Mouse (Mus musculus) CH12.LX (cell line): ENCODE measurements at regions not wholly inside any gene's neighbourhood (a gene's known extent, or its start where the extent isn't known, plus 50 kb on each side); places are given as distances from the start of the nearest gene placed in this dataset.

Source experiments
- DNase-seq: peaks from one replicate; pipeline ENCODE4 v3.0.0-alpha.2; 2013; ENCODE audit errors: extremely low read depth
- H3K27ac ChIP-seq: 2 replicates; pipeline ENCODE4 v1.5.1; 2012; ENCODE audit warnings: low read depth, mild to moderate bottlenecking, control low read depth, moderate library complexity; ENCODE audit not compliant: insufficient read depth
- H3K27me3 ChIP-seq: replicated peaks from 2 replicates; pipeline ENCODE3; 2012; ENCODE audit warnings: inconsistent platforms
- H3K36me3 ChIP-seq, 2 experiments: replicated peaks in 1 of 2; 2 replicates each; pipeline versions ENCODE3 to v1.6.1; 2012; ENCODE audit warnings: inconsistent platforms in 1 of 2, low read length in 1 of 2, mild to moderate bottlenecking in 1 of 2, mixed read lengths in 1 of 2, moderate library complexity in 1 of 2; ENCODE audit not compliant: control insufficient read depth in 1 of 2, insufficient read depth in 1 of 2
- H3K4me1 ChIP-seq, 2 experiments: 2 replicates each; pipeline ENCODE4 v1.6.1; 2012; ENCODE audit warnings: inconsistent platforms in 1 of 2, moderate library complexity in 1 of 2; ENCODE audit not compliant: insufficient read depth in 2 of 2, control insufficient read depth in 1 of 2
- H3K4me2 ChIP-seq: 2 replicates; pipeline ENCODE4 v1.6.1; 2012; ENCODE audit warnings: low read depth, mild to moderate bottlenecking, control low read depth; ENCODE audit not compliant: poor library complexity, insufficient read depth, severe bottlenecking
- H3K4me3 ChIP-seq, 3 experiments: fragments of 150-350 bp in 1 of 3; sonication (generic) in 1 of 3; replicated peaks in 1 of 3; 2 replicates each; pipeline versions ENCODE3 to v1.5.1; 2011 to 2012; ENCODE audit warnings: low read depth in 2 of 3, low read length in 2 of 3, mild to moderate bottlenecking in 2 of 3, moderate library complexity in 2 of 3, control low read depth in 1 of 3, improper control_type of control experiment in 1 of 3, inconsistent platforms in 1 of 3, mixed read lengths in 1 of 3; ENCODE audit not compliant: poor library complexity in 1 of 3
- H3K79me2 ChIP-seq: replicated peaks from 2 replicates; pipeline ENCODE4 v1.6.1; 2012; ENCODE audit warnings: mild to moderate bottlenecking, moderate library complexity; ENCODE audit not compliant: control insufficient read depth, poor library complexity, insufficient read depth, severe bottlenecking; ENCODE audit errors: extremely low read depth
- H3K9ac ChIP-seq: 2 replicates; pipeline ENCODE4 v1.6.1; 2012; ENCODE audit warnings: low read depth, mild to moderate bottlenecking, control low read depth, moderate library complexity; ENCODE audit not compliant: insufficient read depth
- H3K9me3 ChIP-seq: replicated peaks from 2 replicates; pipeline ENCODE3; 2012; ENCODE audit warnings: low read length, inconsistent platforms, mixed read lengths
- BHLHE40 ChIP-seq: IDR thresholded peaks from 2 replicates; pipeline ENCODE4 v1.6.1; 2011; ENCODE audit warnings: mild to moderate bottlenecking, low read depth, low read length, improper control_type of control experiment
- CTCF ChIP-seq, 2 experiments: IDR thresholded peaks in 1 of 2; conservative IDR thresholded peaks in 1 of 2; 2 replicates each; pipeline ENCODE4 v1.5.1; 2011 to 2012; ENCODE audit warnings: low read depth in 2 of 2, low read length in 2 of 2, improper control_type of control experiment in 1 of 2, inconsistent platforms in 1 of 2, mild to moderate bottlenecking in 1 of 2, moderate library complexity in 1 of 2
- HCFC1 ChIP-seq: IDR thresholded peaks from 2 replicates; pipeline ENCODE4 v1.6.1; 2012; ENCODE audit warnings: low read depth, mild to moderate bottlenecking, inconsistent platforms, low read length, improper control_type of control experiment
- JUN ChIP-seq: IDR thresholded peaks from 2 replicates; pipeline ENCODE4 v1.6.1; 2011; ENCODE audit warnings: low read depth, mild to moderate bottlenecking, low read length, improper control_type of control experiment, moderate library complexity; ENCODE audit not compliant: insufficient read depth
- MAX ChIP-seq: IDR thresholded peaks from 2 replicates; pipeline ENCODE4 v1.6.1; 2011; ENCODE audit warnings: low read length, improper control_type of control experiment
- MAZ ChIP-seq: IDR thresholded peaks from 2 replicates; pipeline ENCODE4 v1.6.1; 2012; ENCODE audit warnings: low read depth, mild to moderate bottlenecking, inconsistent platforms, low read length, improper control_type of control experiment, moderate library complexity
- MXI1 ChIP-seq: IDR thresholded peaks from 2 replicates; pipeline ENCODE4 v1.6.1; 2011; ENCODE audit warnings: mild to moderate bottlenecking, low read depth, low read length, improper control_type of control experiment
- MYC ChIP-seq: IDR thresholded peaks from 2 replicates; pipeline ENCODE4 v1.6.1; 2011; ENCODE audit warnings: low read depth, mild to moderate bottlenecking, improper control_type of control experiment, low read length
- NRF1 ChIP-seq: IDR thresholded peaks from 2 replicates; pipeline ENCODE4 v1.6.1; 2014; ENCODE audit warnings: low read depth, mild to moderate bottlenecking, inconsistent platforms, low read length, improper control_type of control experiment, moderate library complexity
- POLR2AphosphoS2 ChIP-seq: IDR thresholded peaks from 2 replicates; pipeline ENCODE4 v1.6.1; 2011; ENCODE audit warnings: low read depth, low read length, improper control_type of control experiment
- RAD21 ChIP-seq: IDR thresholded peaks from 2 replicates; pipeline ENCODE4 v1.6.1; 2011; ENCODE audit warnings: low read depth, mild to moderate bottlenecking, low read length, improper control_type of control experiment, moderate library complexity
- USF1 ChIP-seq: IDR thresholded peaks from 2 replicates; pipeline ENCODE4 v1.6.1; 2014; ENCODE audit warnings: low read depth, mild to moderate bottlenecking, inconsistent platforms, low read length, improper control_type of control experiment
- ZMIZ1 ChIP-seq: IDR thresholded peaks from 2 replicates; pipeline ENCODE4 v1.6.1; 2012; ENCODE audit warnings: low read depth, mild to moderate bottlenecking, inconsistent platforms, low read length, improper control_type of control experiment
- dilution Hi-C: fragments of 300-500 bp; cut with MboI; formaldehyde crosslinking; loops from 2 replicates; pipeline ENCODE4 v1.14.3; 2020; ENCODE audit warnings: low sequenced_read_pairs; ENCODE audit not compliant: extremely low pct_unique_long_range_greater_than_20kb, extremely low pct_ligation_motif_present
- in situ Hi-C: fragments of 300-500 bp; cut with MboI; formaldehyde crosslinking; loops from 3 replicates; pipeline ENCODE4 v1.14.3; 2019; ENCODE audit warnings: low sequenced_read_pairs, low pct_ligation_motif_present, low pct_unique_long_range_greater_than_20kb, mixed read lengths

DNA sequence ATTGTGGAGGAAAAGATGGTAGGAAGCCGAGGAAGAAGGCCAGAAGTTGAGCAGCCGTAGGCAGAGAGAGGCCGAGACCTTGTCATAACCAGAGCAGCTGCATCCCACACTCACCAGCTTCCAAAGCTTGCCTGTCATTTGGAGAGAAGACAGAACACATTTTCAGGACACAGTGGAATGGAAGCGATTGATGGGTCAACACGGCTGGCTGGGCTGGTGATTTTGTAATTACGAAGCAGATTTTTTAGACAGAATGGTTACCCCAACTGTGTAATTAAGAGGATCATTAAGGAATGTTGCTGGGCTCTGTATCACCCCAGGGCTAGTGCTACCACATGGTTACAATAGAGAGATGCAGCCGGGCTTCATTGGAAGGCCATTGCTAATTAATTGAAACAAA is 76.8 kb upstream of the Chchd3 start:
- H3K9me3 ChIP-seq, result peaks cover 4% of the 10 kb centered on the region
- peaks cover 16% of the 10 kb centered on the region for H3K27me3 ChIP-seq
- H3K36me3 ChIP-seq, result no peaks in the 10 kb centered on the region
- no peaks in the 10 kb centered on the region for H3K4me1 ChIP-seq
- dilution Hi-C loops, result no loop called here
- H3K4me3 ChIP-seq, result no peak overlapping the region
- no peak for DNase-seq
- H3K9ac ChIP-seq, result no peak overlapping the region
- TF ChIP-seq MAZ (no peak), USF1 (no peak), HCFC1 (no peak), RAD21 (no peak), CTCF (conservative IDR thresholded peaks at IDR 0.05 in 1 of 2, IDR thresholded peaks at IDR 0.05 in 1 of 2; ENCODE audit: low read depth in 2 of 2, low read length in 2 of 2) (no peak)
- H3K27ac ChIP-seq, result no peak overlapping the region
- in situ Hi-C loops, result no loop called here
- H3K4me2 ChIP-seq, result no peak overlapping the region
- no peaks in the 10 kb centered on the region for H3K79me2 ChIP-seq

DNA sequence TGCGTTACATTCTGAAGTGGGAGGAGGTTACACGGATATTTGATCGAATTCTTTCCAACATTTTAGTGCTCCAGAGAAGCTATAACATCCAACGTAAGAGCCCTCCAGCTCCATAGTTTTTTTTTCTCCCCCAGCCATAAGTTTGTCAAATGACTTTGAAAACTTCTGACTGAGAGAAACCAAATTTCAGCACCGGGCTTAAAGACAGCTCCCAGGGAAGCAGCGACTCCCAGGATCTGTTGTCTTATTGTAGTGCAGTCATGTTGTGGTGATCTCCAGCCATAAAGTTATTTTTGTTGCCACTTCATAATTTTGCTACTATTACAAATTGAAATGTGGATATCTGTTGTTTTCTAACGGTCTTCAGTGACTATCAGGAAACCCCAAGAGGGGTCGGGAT is 77.8 kb upstream of the Chchd3 start:
- in situ Hi-C loops (no loop called here), dilution Hi-C loops (no loop called here)
- Histone ChIP-seq H3K27me3 (peaks cover 21% of the 10 kb centered on the region), H3K36me3 (no peaks in the 10 kb centered on the region), H3K4me3 (no peak overlapping the region), H3K9me3 (peaks cover 4% of the 10 kb centered on the region), H3K4me1 (no peaks in the 10 kb centered on the region), H3K4me2 (no peak overlapping the region), H3K9ac (no peak overlapping the region), H3K79me2 (no peaks in the 10 kb centered on the region), H3K27ac (no peak overlapping the region)
- DNase-seq, result peak; percentile 9
- TF ChIP-seq USF1 (no peak), MYC (no peak), BHLHE40 (no peak)

DNA sequence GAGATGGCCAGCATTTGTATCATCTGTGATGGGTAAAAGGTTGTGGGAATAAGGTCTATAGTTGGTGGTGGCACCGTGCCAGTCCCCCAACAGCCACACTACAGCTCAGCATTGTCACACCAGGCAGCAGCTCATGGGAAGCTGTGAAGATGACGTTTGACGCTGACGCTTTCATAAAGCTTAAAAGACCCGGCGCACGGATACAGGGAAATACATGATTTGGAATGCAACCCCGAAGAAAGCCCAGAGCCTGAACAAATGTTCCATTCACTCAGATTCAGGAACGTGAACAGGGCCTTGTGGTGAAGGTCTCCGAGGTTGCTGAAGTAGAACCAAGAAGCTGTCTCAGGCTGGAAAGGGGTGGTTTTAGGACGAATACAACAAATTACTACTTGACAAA is 82.4 kb upstream of the Exoc4 start:
- TF ChIP-seq MAX (no peak), JUN (no peak), MXI1 (no peak), POLR2AphosphoS2 (no peak), CTCF (conservative IDR thresholded peaks at IDR 0.05 in 1 of 2, IDR thresholded peaks at IDR 0.05 in 1 of 2; ENCODE audit: low read depth in 2 of 2, low read length in 2 of 2) (no peak), ZMIZ1 (no peak), NRF1 (no peak)
- dilution Hi-C loops, result no loop called here
- in situ Hi-C loops, result loop anchor here (25.0 kb wide), 1 partner anchor 854 kb away; no protein-coding TSS in a partner anchor

More for the DNA sequence above, 82.4 kb upstream of the Exoc4 start:
- Histone ChIP-seq H3K79me2 (no peaks in the 10 kb centered on the region), H3K27me3 (peaks cover 2% of the 10 kb centered on the region), H3K27ac (no peak overlapping the region), H3K4me3 (no peak overlapping the region), H3K9ac (no peak overlapping the region), H3K9me3 (no peaks in the 10 kb centered on the region), H3K36me3 (no peaks in the 10 kb centered on the region), H3K4me1 (no peaks in the 10 kb centered on the region), H3K4me2 (no peak overlapping the region)
- DNase-seq, result no peak
